Mouse (Mus musculus): ENCODE results near the gene Sox8. TPM values are rescaled to one million over a fixed set of nuclear protein-coding genes. Genes with fewer than 3 reads are reported as not detected.

Gene Sox8
- 0.70 and 0.76 TPM in 2 replicates for polyA plus RNA-seq (2012; rRNA removed)

GRCm38 (mm10) chr17:25570648-25571452 is at the start of gene Sox8:
Sox8 (minus strand) TSS chr17:25570686.
- DNase-seq, result peak; percentile 83
- H3K4me1 ChIP-seq (ENCODE audit: control insufficient read depth, insufficient read depth, low read length), result no peaks in the 10 kb centered on the region
- H3K36me3 ChIP-seq (ENCODE audit: control insufficient read depth, insufficient read depth, low read length), result no peaks in the 10 kb centered on the region
- H3K27me3 ChIP-seq (replicated peaks; ENCODE audit: control insufficient read depth, insufficient read depth, low read length), result no peaks in the 10 kb centered on the region
- H3K4me3 ChIP-seq (ENCODE audit: insufficient read depth, low read depth, low read length), result peak within 1 kb of the TSS; percentile 33
- WGBS, result 3% methylated on average over 60 of the region's 61 CpGs
- H3K27ac ChIP-seq (ENCODE audit: insufficient read depth, low read depth, low read length), result no peak within 1 kb of the TSS
- TF ChIP-seq POLR2A (IDR thresholded peaks at IDR 0.05; ENCODE audit: low read depth, low read length), result no peak
- TF ChIP-seq CTCF (conservative IDR thresholded peaks at IDR 0.05; ENCODE audit: insufficient read depth, insufficient read length, low read depth, low read length), result no peak

GRCm38 (mm10) chr17:25618508-25619056 is 48.1 kb upstream of the Sox8 start:
- DNase-seq, result no peak
- H3K27me3 ChIP-seq (replicated peaks; ENCODE audit: control insufficient read depth, insufficient read depth, low read length), result no peaks in the 10 kb centered on the region
- no peaks in the 10 kb centered on the region for H3K36me3 ChIP-seq (ENCODE audit: control insufficient read depth, insufficient read depth, low read length)
- no peak overlapping the region for H3K4me3 ChIP-seq (ENCODE audit: insufficient read depth, low read depth, low read length)
- no peaks in the 10 kb centered on the region for H3K4me1 ChIP-seq (ENCODE audit: control insufficient read depth, insufficient read depth, low read length)
- 58% methylated on average over 16 of the region's 16 CpGs for WGBS
- no peak for TF ChIP-seq CTCF (conservative IDR thresholded peaks at IDR 0.05; ENCODE audit: insufficient read depth, insufficient read length, low read depth, low read length)
- TF ChIP-seq POLR2A (IDR thresholded peaks at IDR 0.05; ENCODE audit: low read depth, low read length), result no peak
- no peak overlapping the region for H3K27ac ChIP-seq (ENCODE audit: insufficient read depth, low read depth, low read length)

- no peak overlapping the region for H3K27ac ChIP-seq (ENCODE audit: insufficient read depth, low read depth, low read length)
- whole genome bisulfite sequencing, result 91% methylated on average over 10 of the region's 10 CpGs
- H3K27me3 ChIP-seq (replicated peaks; ENCODE audit: control insufficient read depth, insufficient read depth, low read length), result no peaks in the 10 kb centered on the region
- no peak overlapping the region for H3K4me3 ChIP-seq (ENCODE audit: insufficient read depth, low read depth, low read length)
- no peaks in the 10 kb centered on the region for H3K4me1 ChIP-seq (ENCODE audit: control insufficient read depth, insufficient read depth, low read length)
- TF ChIP-seq POLR2A (IDR thresholded peaks at IDR 0.05; ENCODE audit: low read depth, low read length) (no peak), CTCF (conservative IDR thresholded peaks at IDR 0.05; ENCODE audit: insufficient read depth, insufficient read length, low read depth, low read length) (no peak)
- DNase-seq, result no peak
- no peaks in the 10 kb centered on the region for H3K36me3 ChIP-seq (ENCODE audit: control insufficient read depth, insufficient read depth, low read length)
Measured at GRCm38 (mm10) chr17:25614723-25615510, 44.4 kb upstream of the Sox8 start.

GRCm38 (mm10) chr17:25613323-25613722 is 42.8 kb upstream of the Sox8 start:
- H3K4me3 ChIP-seq (ENCODE audit: insufficient read depth, low read depth, low read length), result no peak overlapping the region
- no peak overlapping the region for H3K27ac ChIP-seq (ENCODE audit: insufficient read depth, low read depth, low read length)
- TF ChIP-seq POLR2A (IDR thresholded peaks at IDR 0.05; ENCODE audit: low read depth, low read length), result no peak
- 95% methylated on average over 6 of the region's 6 CpGs for WGBS
- no peak for DNase-seq
- H3K27me3 ChIP-seq (replicated peaks; ENCODE audit: control insufficient read depth, insufficient read depth, low read length), result no peaks in the 10 kb centered on the region
- no peaks in the 10 kb centered on the region for H3K36me3 ChIP-seq (ENCODE audit: control insufficient read depth, insufficient read depth, low read length)
- H3K4me1 ChIP-seq (ENCODE audit: control insufficient read depth, insufficient read depth, low read length), result no peaks in the 10 kb centered on the region

- Histone ChIP-seq H3K36me3 (ENCODE audit: control insufficient read depth, insufficient read depth, low read length) (no peaks in the 10 kb centered on the region), H3K27ac (ENCODE audit: insufficient read depth, low read depth, low read length) (no peak overlapping the region), H3K4me1 (ENCODE audit: control insufficient read depth, insufficient read depth, low read length) (no peaks in the 10 kb centered on the region), H3K27me3 (replicated peaks; ENCODE audit: control insufficient read depth, insufficient read depth, low read length) (no peaks in the 10 kb centered on the region), H3K4me3 (ENCODE audit: insufficient read depth, low read depth, low read length) (no peak overlapping the region)
- WGBS, result 75% methylated on average over 9 of the region's 9 CpGs
- no peak for TF ChIP-seq POLR2A (IDR thresholded peaks at IDR 0.05; ENCODE audit: low read depth, low read length)
- no peak for TF ChIP-seq CTCF (conservative IDR thresholded peaks at IDR 0.05; ENCODE audit: insufficient read depth, insufficient read length, low read depth, low read length)
- DNase-seq, result no peak
Measured at GRCm38 (mm10) chr17:25612537-25612936, 42.1 kb upstream of the Sox8 start.

- Histone ChIP-seq H3K27ac (ENCODE audit: insufficient read depth, low read depth, low read length) (no peak overlapping the region), H3K27me3 (replicated peaks; ENCODE audit: control insufficient read depth, insufficient read depth, low read length) (no peaks in the 10 kb centered on the region), H3K36me3 (ENCODE audit: control insufficient read depth, insufficient read depth, low read length) (no peaks in the 10 kb centered on the region), H3K4me1 (ENCODE audit: control insufficient read depth, insufficient read depth, low read length) (no peaks in the 10 kb centered on the region), H3K4me3 (ENCODE audit: insufficient read depth, low read depth, low read length) (no peak overlapping the region)
- DNase-seq, result peak; percentile 11
- WGBS, result 43% methylated on average over 9 of the region's 9 CpGs
- TF ChIP-seq POLR2A (IDR thresholded peaks at IDR 0.05; ENCODE audit: low read depth, low read length) (no peak), CTCF (conservative IDR thresholded peaks at IDR 0.05; ENCODE audit: insufficient read depth, insufficient read length, low read depth, low read length) (no peak)
Measured at GRCm38 (mm10) chr17:25610151-25610550, 39.7 kb upstream of the Sox8 start.

GRCm38 (mm10) chr17:25609506-25609828 is 39.0 kb upstream of the Sox8 start:
- no peaks in the 10 kb centered on the region for H3K4me1 ChIP-seq (ENCODE audit: control insufficient read depth, insufficient read depth, low read length)
- TF ChIP-seq POLR2A (IDR thresholded peaks at IDR 0.05; ENCODE audit: low read depth, low read length), result no peak
- no peak for TF ChIP-seq CTCF (conservative IDR thresholded peaks at IDR 0.05; ENCODE audit: insufficient read depth, insufficient read length, low read depth, low read length)
- no peaks in the 10 kb centered on the region for H3K36me3 ChIP-seq (ENCODE audit: control insufficient read depth, insufficient read depth, low read length)
- no peak for DNase-seq
- H3K27ac ChIP-seq (ENCODE audit: insufficient read depth, low read depth, low read length), result no peak overlapping the region
- no peaks in the 10 kb centered on the region for H3K27me3 ChIP-seq (replicated peaks; ENCODE audit: control insufficient read depth, insufficient read depth, low read length)
- 72% methylated on average over 3 of the region's 3 CpGs for WGBS
- H3K4me3 ChIP-seq (ENCODE audit: insufficient read depth, low read depth, low read length), result no peak overlapping the region
